In genomic region chr7:25379551-25380351, GRCm38 (mm10) we compare ENCODE assay signal across 9 mouse cellular contexts. TPM values are rescaled to one million over a fixed set of nuclear protein-coding genes. Genes with fewer than 3 reads are reported as not detected.
DNase-seq lines count a peak whose midpoint lies in the region; ATAC-seq and TF ChIP-seq lines count a peak whose summit lies in the region.
"Had no signal": no experiment of that assay in that cellular context is flagged by ENCODE, and none has a peak within 500 bp of the region (broad histone marks: within the 10 kb centered on the region; RNA-seq: fewer than 3 reads in every experiment).

No protein-coding gene starts in this region.

- WGBS in heart, embryonic 12.5 days = 1% methylated on average over 42 of the region's 42 CpGs
- WGBS in kidney, postnatal 0 days = 4% methylated on average over 40 of the region's 42 CpGs

- H3K4me3 ChIP-seq in heart, embryonic 12.5 days = peak overlapping the region; percentile 49
- peak overlapping the region; percentile 22; the same call in 1 of the 2 replicates for H3K4me3 ChIP-seq in kidney, postnatal 0 days (replicated peaks; ENCODE audit: low read depth, low read length)

- peak overlapping the region; percentile 74 for H3K27ac ChIP-seq in heart, embryonic 12.5 days (ENCODE audit: poor library complexity, severe bottlenecking)
- H3K27ac ChIP-seq in kidney, postnatal 0 days = no peak overlapping the region

- peak; percentile 54 to 57 for DNase-seq in right cerebral cortex, adult 2 months (ENCODE audit: low spot score in 2 of 2)
- DNase-seq in right cerebral cortex, postnatal 36 days (ENCODE audit: low spot score in 2 of 2) = no peak
- DNase-seq in cerebellum, postnatal 25 days = peak; percentile 47 to 65
- peak; percentile 88 for DNase-seq in kidney, postnatal 0 days (ENCODE audit: low spot score)
- peak; percentile 77 to 89 for DNase-seq in lung, postnatal 4 days
- DNase-seq in spleen, adult 12 weeks (ENCODE audit: low spot score) = peak; percentile 36

- peak overlapping the region; percentile 76 for H3K9ac ChIP-seq in heart, embryonic 12.5 days
- H3K9ac ChIP-seq in kidney, postnatal 0 days (ENCODE audit: low read depth, low read length) = peak overlapping the region; percentile 36

- no peaks in the 10 kb centered on the region for H3K27me3 ChIP-seq in heart, embryonic 12.5 days (replicated peaks)
- H3K27me3 ChIP-seq in kidney, postnatal 0 days (ENCODE audit: insufficient read depth, low read length) = no peaks in the 10 kb centered on the region

- H3K9me3 ChIP-seq in heart, embryonic 12.5 days (replicated peaks) = no peaks in the 10 kb centered on the region
- no peaks in the 10 kb centered on the region for H3K9me3 ChIP-seq in kidney, postnatal 0 days (replicated peaks; ENCODE audit: low read length)

- TF ChIP-seq CTCF in kidney, postnatal 0 days (IDR thresholded peaks at IDR 0.05; ENCODE audit: low read depth) = peak; percentile 71

- peak overlapping the region; percentile 93 for H3K4me2 ChIP-seq in heart, embryonic 12.5 days
- H3K4me2 ChIP-seq in kidney, postnatal 0 days (ENCODE audit: low read length) = peak overlapping the region; percentile 55

- peaks cover 26% of the 10 kb centered on the region for H3K36me3 ChIP-seq in heart, embryonic 12.5 days
- peaks cover 16% of the 10 kb centered on the region; the same call in 1 of the 2 replicates for H3K36me3 ChIP-seq in kidney, postnatal 0 days (ENCODE audit: insufficient read depth, low read length)

- peak; percentile 70 for ATAC-seq in heart, embryonic 12.5 days (ENCODE audit: insufficient number of reproducible peaks, low FRiP score)
- ATAC-seq in kidney, postnatal 0 days (replicated peaks; ENCODE audit: low FRiP score, low read depth) = peak; percentile 55
- ATAC-seq in erythroid progenitor cell, adult 5-6 weeks (replicated peaks; ENCODE audit: low FRiP score, poor library complexity, severe bottlenecking) = no peak

- H3K4me1 ChIP-seq in heart, embryonic 12.5 days (replicated peaks) = peaks cover 28% of the 10 kb centered on the region
- H3K4me1 ChIP-seq in kidney, postnatal 0 days (replicated peaks; ENCODE audit: insufficient read depth, low read length) = no peaks in the 10 kb centered on the region

RNA-seq across cellular contexts. Expression of gene Cnfn, which starts 10.2 kb away (rescaled TPM):
- polyA plus RNA-seq in heart, embryonic 12.5 days (2016; fragmentation: Nextera tagmentation; extraction: Ambion mirVana) = not detected in 2 replicates
- polyA plus RNA-seq in kidney, postnatal 0 days (2015; fragmentation: Nextera tagmentation; extraction: Ambion mirVana) = not detected in 2 replicates
- total RNA-seq in erythroid progenitor cell, adult 5-6 weeks (2015; ENCODE audit: low replicate concordance) = not detected in 2 replicates
- total RNA-seq in erythroid progenitor cell, adult 5-6 weeks (2017; ENCODE audit: low replicate concordance) = not detected in 2 replicates
- polyA plus RNA-seq: frontal cortex, adult 2 months had no signal

RNA-seq across cellular contexts. Expression of gene Lipe, which starts 18.8 kb away (rescaled TPM):
- 4.1 and 5.9 TPM in 2 replicates for polyA plus RNA-seq in heart, embryonic 12.5 days (2016; fragmentation: Nextera tagmentation; extraction: Ambion mirVana)
- polyA plus RNA-seq in kidney, postnatal 0 days (2015; fragmentation: Nextera tagmentation; extraction: Ambion mirVana) = 6.4 and 6.5 TPM in 2 replicates
- 1.1 and 10.9 TPM in 2 replicates for total RNA-seq in erythroid progenitor cell, adult 5-6 weeks (2015; ENCODE audit: low replicate concordance)
- total RNA-seq in erythroid progenitor cell, adult 5-6 weeks (2017; ENCODE audit: low replicate concordance) = 0.23 and 13.1 TPM in 2 replicates

RNA-seq across cellular contexts. Expression of gene Cxcl17, which starts 32.9 kb away (rescaled TPM):
- polyA plus RNA-seq in heart, embryonic 12.5 days (2016; fragmentation: Nextera tagmentation; extraction: Ambion mirVana) = not detected in 2 replicates
- polyA plus RNA-seq in kidney, postnatal 0 days (2015; fragmentation: Nextera tagmentation; extraction: Ambion mirVana) = 0.43 and 0.47 TPM in 2 replicates
- not detected in 2 replicates for total RNA-seq in erythroid progenitor cell, adult 5-6 weeks (2015; ENCODE audit: low replicate concordance)
- total RNA-seq in erythroid progenitor cell, adult 5-6 weeks (2017; ENCODE audit: low replicate concordance) = not detected in 2 replicates
- polyA plus RNA-seq: frontal cortex, adult 2 months had no signal

Comparison
In these comparisons a context has a peak if more than half of its experiments do, and no peak if none do; other contexts are left out.
1. DNase-seq: peak in right cerebral cortex, adult 2 months (2 of 2), cerebellum, postnatal 25 days (2 of 2), kidney, postnatal 0 days (single experiment), lung, postnatal 4 days (2 of 2) and spleen, adult 12 weeks (single experiment); none in right cerebral cortex, postnatal 36 days (0 of 2).